Mouse (Mus musculus) forebrain, embryonic 10.5 days (tissue): ENCODE data around the gene Ccl22. TPM values are rescaled to one million over a fixed set of nuclear protein-coding genes. Genes with fewer than 3 reads are reported as not detected.
A peak's percentile ranks its signal among the peaks of the same experiment; 100 is the strongest.

Experiments used
- DNase-seq: peaks from one replicate; pipeline ENCODE4 v3.0.0-alpha.2; 2017; ENCODE audit warnings: low spot score; ENCODE audit errors: extremely low spot score
- H3K27ac ChIP-seq: fragments of 300-500 bp; sonication (generic); 2 replicates; pipeline ENCODE4 v1.5.1; 2016; ENCODE audit warnings: mild to moderate bottlenecking
- H3K27me3 ChIP-seq: fragments of 300-500 bp; sonication (generic); 2 replicates; pipeline ENCODE4 v1.6.1; 2016; ENCODE audit warnings: mild to moderate bottlenecking; ENCODE audit not compliant: poor library complexity, severe bottlenecking
- H3K36me3 ChIP-seq: fragments of 300-500 bp; sonication (generic); replicated peaks from 2 replicates; pipeline ENCODE4 v1.6.1; 2016; ENCODE audit warnings: mild to moderate bottlenecking, moderate library complexity
- H3K4me1 ChIP-seq: fragments of 300-500 bp; sonication (generic); 2 replicates; pipeline ENCODE4 v1.6.1; 2016
- H3K4me3 ChIP-seq: fragments of 300-500 bp; sonication (generic); 2 replicates; pipeline ENCODE4 v1.5.1; 2016; ENCODE audit warnings: mild to moderate bottlenecking, moderate library complexity
- H3K9me3 ChIP-seq: fragments of 300-500 bp; sonication (generic); 2 replicates; pipeline ENCODE4 v1.6.1; 2016; ENCODE audit warnings: mild to moderate bottlenecking, moderate library complexity
- WGBS: fragments of 180-500 bp; shearing (Covaris S2); methylation state at CpG from one replicate; pipeline ENCODE4 v1.1.7; 2016; 5-methylcytosine and 5-hydroxymethylcytosine counted together
- polyA plus RNA-seq: library from polyadenylated mRNA; unstranded; fragments of >200 nt; fragmentation: Nextera tagmentation; extraction: Ambion mirVana; gene quantifications from 2 replicates; pipeline ENCODE4 v1.2.1, GENCODE M21; 2016

The Ccl22 gene
- polyA plus RNA-seq, 1 experiment from 2014 or later: not detected

- WGBS: 72% methylated on average over 12 of the region's 12 CpGs
Observed at GRCm38 (mm10) chr8:94785247-94785985, 40.0 kb downstream of the Ccl22 start.

GRCm38 (mm10) chr8:94785995-94786595 lies 40.7 kb downstream of the Ccl22 start:
- 75% methylated on average over 6 of the region's 6 CpGs for WGBS
- DNase-seq: no peak

More at GRCm38 (mm10) chr8:94785247-94785985, 40.0 kb downstream of the Ccl22 start:
- H3K27ac ChIP-seq: no peak overlapping the region
- H3K4me1 ChIP-seq: peaks cover 47% of the 10 kb centered on the region
- H3K27me3 ChIP-seq: no peaks in the 10 kb centered on the region; the same call in 1 of the 2 replicates
- DNase-seq: no peak
- H3K36me3 ChIP-seq: peaks cover under 1% of the 10 kb centered on the region; the same call in 1 of the 2 replicates
- no peak overlapping the region for H3K4me3 ChIP-seq
- no peaks in the 10 kb centered on the region for H3K9me3 ChIP-seq

DNA sequence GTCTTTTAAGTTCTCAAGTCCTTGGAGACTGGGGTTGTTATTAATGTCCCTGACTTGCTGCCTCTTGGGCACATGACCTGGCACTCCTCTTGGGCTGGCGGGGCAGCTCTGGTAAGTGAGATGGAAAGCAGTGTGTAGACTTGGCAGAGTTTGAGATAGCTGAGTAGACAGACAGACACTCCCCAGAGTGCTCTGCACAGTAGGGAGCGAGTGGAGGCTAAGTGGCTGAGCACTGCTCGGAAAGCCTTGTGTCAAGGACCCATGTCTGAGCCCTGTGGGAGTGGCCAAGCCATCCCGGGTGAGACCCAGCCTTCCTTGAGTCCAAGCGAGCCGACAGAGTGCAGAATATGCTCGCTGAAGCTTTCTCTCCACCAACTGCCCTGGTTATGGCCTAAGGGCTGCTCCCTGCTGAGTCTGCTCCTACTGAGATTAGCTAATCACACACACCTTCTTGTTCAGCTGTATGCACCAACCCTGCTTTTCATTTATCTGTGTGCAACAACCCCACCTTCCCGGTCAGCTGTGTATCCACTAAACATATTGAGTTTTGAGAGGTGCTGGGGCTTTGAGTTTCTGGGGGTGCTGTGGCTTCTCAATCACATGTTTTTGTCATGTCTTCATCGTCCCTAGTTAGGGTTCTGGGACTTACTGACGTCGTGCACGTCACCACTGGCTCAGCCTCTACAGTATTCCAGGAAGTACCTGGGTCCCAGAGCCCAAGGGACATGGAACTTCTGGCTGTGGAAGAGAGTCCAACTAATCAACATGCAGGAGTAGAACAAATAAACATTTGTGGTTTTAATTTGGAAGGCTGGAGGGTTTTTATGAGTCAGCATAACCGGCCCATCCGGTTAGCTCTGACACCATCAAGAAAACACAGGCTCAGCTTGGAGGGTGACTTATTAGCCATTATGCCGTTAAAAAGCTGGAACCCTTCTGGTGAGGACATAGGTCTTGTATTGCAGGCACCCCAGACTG lies 42.4 kb downstream of the Ccl22 start:
- H3K4me1 ChIP-seq: peaks cover 29% of the 10 kb centered on the region
- 0 out of 2 replicates have a peak overlapping the region, but pooled peaks have one; percentile 26 for H3K27ac ChIP-seq
- no peak overlapping the region for H3K4me3 ChIP-seq
- 72% methylated on average over 15 of the region's 15 CpGs for WGBS
- DNase-seq: no peak
- no peaks in the 10 kb centered on the region for H3K9me3 ChIP-seq
- no peaks in the 10 kb centered on the region for H3K27me3 ChIP-seq
- H3K36me3 ChIP-seq: no peaks in the 10 kb centered on the region

More at GRCm38 (mm10) chr8:94785995-94786595, 40.7 kb downstream of the Ccl22 start:
- no peaks in the 10 kb centered on the region for H3K9me3 ChIP-seq
- peaks cover 41% of the 10 kb centered on the region for H3K4me1 ChIP-seq
- no peak overlapping the region for H3K27ac ChIP-seq
- no peaks in the 10 kb centered on the region; the same call in 1 of the 2 replicates for H3K27me3 ChIP-seq
- no peaks in the 10 kb centered on the region for H3K36me3 ChIP-seq
- no peak overlapping the region for H3K4me3 ChIP-seq

- H3K36me3 ChIP-seq: no peaks in the 10 kb centered on the region
- H3K4me1 ChIP-seq: peaks cover 29% of the 10 kb centered on the region
- H3K9me3 ChIP-seq: no peaks in the 10 kb centered on the region
- 59% methylated on average over 10 of the region's 10 CpGs for WGBS
- 0 out of 2 replicates have a peak overlapping the region, but pooled peaks have one; percentile 16 for H3K27ac ChIP-seq
- no peak for DNase-seq
- no peak overlapping the region for H3K4me3 ChIP-seq
- no peaks in the 10 kb centered on the region for H3K27me3 ChIP-seq
Observed at GRCm38 (mm10) chr8:94789256-94789955, 44.0 kb downstream of the Ccl22 start.

DNA sequence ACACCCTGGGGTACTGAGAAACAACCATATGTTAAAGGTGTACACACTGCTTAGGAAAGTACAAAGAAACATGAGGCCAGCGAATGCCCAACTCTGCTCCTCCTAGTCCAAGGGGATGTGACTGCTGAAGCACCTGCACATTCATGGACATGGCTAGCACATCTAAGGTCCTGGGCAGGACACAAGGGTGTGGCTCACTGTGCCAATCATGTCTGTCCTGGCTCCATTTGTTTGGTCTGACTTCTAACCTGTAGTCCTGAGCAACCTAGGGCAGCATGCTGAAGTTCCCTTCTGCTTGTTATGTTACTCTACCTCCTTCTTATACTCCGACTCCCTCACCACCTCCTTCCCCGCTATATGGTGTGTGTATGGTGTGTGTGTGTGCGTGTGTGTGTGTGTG lies 49.0 kb downstream of the Ccl22 start:
- H3K4me1 ChIP-seq: peaks cover 10% of the 10 kb centered on the region
- WGBS: 87% methylated on average over 4 of the region's 4 CpGs
- no peaks in the 10 kb centered on the region for H3K9me3 ChIP-seq
- no peaks in the 10 kb centered on the region for H3K36me3 ChIP-seq
- no peak overlapping the region for H3K4me3 ChIP-seq
- H3K27ac ChIP-seq: no peak overlapping the region
- no peaks in the 10 kb centered on the region for H3K27me3 ChIP-seq
- DNase-seq: no peak

- DNase-seq: no peak
- peaks cover 5% of the 10 kb centered on the region for H3K4me1 ChIP-seq
- H3K36me3 ChIP-seq: no peaks in the 10 kb centered on the region
- no peak overlapping the region for H3K27ac ChIP-seq
- 95% methylated on average over 2 of the region's 2 CpGs for WGBS
- no peak overlapping the region for H3K4me3 ChIP-seq
- H3K9me3 ChIP-seq: no peaks in the 10 kb centered on the region
- no peaks in the 10 kb centered on the region for H3K27me3 ChIP-seq
Observed at GRCm38 (mm10) chr8:94794782-94795181, 49.4 kb downstream of the Ccl22 start.

GRCm38 (mm10) chr8:94800278-94800968 lies 55.0 kb downstream of the Ccl22 start:
- Histone ChIP-seq H3K4me3 (no peak overlapping the region), H3K9me3 (no peaks in the 10 kb centered on the region), H3K36me3 (no peaks in the 10 kb centered on the region), H3K27me3 (no peaks in the 10 kb centered on the region), H3K4me1 (peaks cover 12% of the 10 kb centered on the region), H3K27ac (no peak overlapping the region)
- DNase-seq: no peak
- 68% methylated on average over 7 of the region's 7 CpGs for WGBS

Other genes starting within 250 kb of the Ccl22 start
- 16.2 and 16.3 TPM in 2 replicates for gene Cpne2, start 212.6 kb upstream of the Ccl22 start, polyA plus RNA-seq
- gene Rspry1, start 143.7 kb upstream of the Ccl22 start, polyA plus RNA-seq: 48.3 and 48.9 TPM in 2 replicates
- 90.1 and 90.5 TPM in 2 replicates for gene Fam192a, start 143.6 kb upstream of the Ccl22 start, polyA plus RNA-seq
- gene Arl2bp, start 79.0 kb upstream of the Ccl22 start, polyA plus RNA-seq: 209 and 223 TPM in 2 replicates
- gene Pllp, start 49.3 kb upstream of the Ccl22 start, polyA plus RNA-seq: 0.20 and 0.27 TPM in 2 replicates
- gene Cx3cl1, start 26.4 kb downstream of the Ccl22 start, polyA plus RNA-seq: 8.9 and 11.1 TPM in 2 replicates
- gene Ccl17, start 64.9 kb downstream of the Ccl22 start, polyA plus RNA-seq: not detected in 2 replicates
- gene Coq9, start 92.7 kb downstream of the Ccl22 start, polyA plus RNA-seq: 51.1 and 56.6 TPM in 2 replicates
- 178 and 180 TPM in 2 replicates for gene Ciapin1, start 92.8 kb downstream of the Ccl22 start, polyA plus RNA-seq
- gene Polr2c, start 111.9 kb downstream of the Ccl22 start, polyA plus RNA-seq: 176 and 179 TPM in 2 replicates
- 14.4 and 14.9 TPM in 2 replicates for gene Dok4, start 130.7 kb downstream of the Ccl22 start, polyA plus RNA-seq
- gene Ccdc102a, start 172.5 kb downstream of the Ccl22 start, polyA plus RNA-seq: 11.9 and 13.5 TPM in 2 replicates
- 0.43 and 0.62 TPM in 2 replicates for gene Adgrg5, start 178.1 kb downstream of the Ccl22 start, polyA plus RNA-seq
- 94.8 and 107 TPM in 2 replicates for gene Adgrg1, start 229.2 kb downstream of the Ccl22 start, polyA plus RNA-seq